Mouse (Mus musculus): ENCODE results near the gene Map6d1.

Map6d1 gene

GRCm38 (mm10) chr16:20240468-20241414, at the start of gene Map6d1:
TSS of gene Map6d1 (minus strand) at chr16:20241358.
- DNase-seq (ENCODE audit: low read depth, low spot score): peak; percentile 22

- no peak for DNase-seq (ENCODE audit: low read depth, low spot score)
Observed at GRCm38 (mm10) chr16:20280238-20280637, 39.1 kb upstream of the Map6d1 start.

GRCm38 (mm10) chr16:20279395-20279794, 38.2 kb upstream of the Map6d1 start:
- DNase-seq (ENCODE audit: low read depth, low spot score): no peak

GRCm38 (mm10) chr16:20272994-20273393, 31.8 kb upstream of the Map6d1 start:
- DNase-seq (ENCODE audit: low read depth, low spot score): no peak

- DNase-seq (ENCODE audit: low read depth, low spot score): no peak
Observed at GRCm38 (mm10) chr16:20271339-20271738, 30.2 kb upstream of the Map6d1 start.

GRCm38 (mm10) chr16:20265089-20265488, 23.9 kb upstream of the Map6d1 start:
- DNase-seq (ENCODE audit: low read depth, low spot score): no peak

- DNase-seq (ENCODE audit: low read depth, low spot score): no peak
Observed at GRCm38 (mm10) chr16:20257926-20258325, 16.8 kb upstream of the Map6d1 start.

- no peak for DNase-seq (ENCODE audit: low read depth, low spot score)
Observed at GRCm38 (mm10) chr16:20248442-20249174, 7.5 kb upstream of the Map6d1 start.

GRCm38 (mm10) chr16:20247103-20247502, 5.9 kb upstream of the Map6d1 start:
- DNase-seq (ENCODE audit: low read depth, low spot score): no peak

- DNase-seq (ENCODE audit: low read depth, low spot score): no peak
Observed at GRCm38 (mm10) chr16:20238646-20239045, 2.5 kb downstream of the Map6d1 start.

- DNase-seq (ENCODE audit: low read depth, low spot score): no peak
Observed at GRCm38 (mm10) chr16:20237426-20237825, 3.7 kb downstream of the Map6d1 start.

- no peak for DNase-seq (ENCODE audit: low read depth, low spot score)
Observed at GRCm38 (mm10) chr16:20234406-20234805, 6.8 kb downstream of the Map6d1 start.

- no peak for DNase-seq (ENCODE audit: low read depth, low spot score)
Observed at GRCm38 (mm10) chr16:20228167-20228566, 13.0 kb downstream of the Map6d1 start.

GRCm38 (mm10) chr16:20227504-20227903, 13.7 kb downstream of the Map6d1 start:
- no peak for DNase-seq (ENCODE audit: low read depth, low spot score)

- DNase-seq (ENCODE audit: low read depth, low spot score): no peak
Observed at GRCm38 (mm10) chr16:20226676-20227075, 14.5 kb downstream of the Map6d1 start.

- no peak for DNase-seq (ENCODE audit: low read depth, low spot score)
Observed at GRCm38 (mm10) chr16:20222726-20223125, 18.4 kb downstream of the Map6d1 start.

- DNase-seq (ENCODE audit: low read depth, low spot score): no peak
Observed at GRCm38 (mm10) chr16:20213591-20214226, 27.4 kb downstream of the Map6d1 start.

GRCm38 (mm10) chr16:20199501-20200201, 41.5 kb downstream of the Map6d1 start:
- DNase-seq (ENCODE audit: low read depth, low spot score): no peak

GRCm38 (mm10) chr16:20196962-20197361, 44.2 kb downstream of the Map6d1 start:
- no peak for DNase-seq (ENCODE audit: low read depth, low spot score)

- DNase-seq (ENCODE audit: low read depth, low spot score): no peak
Observed at GRCm38 (mm10) chr16:20195546-20195945, 45.6 kb downstream of the Map6d1 start.

- no peak for DNase-seq (ENCODE audit: low read depth, low spot score)
Observed at GRCm38 (mm10) chr16:20192043-20192442, 49.1 kb downstream of the Map6d1 start.

All from brain, embryonic 18.5 days (tissue).